Mouse (Mus musculus) heart, adult 2 months (tissue): ENCODE measurements around the gene Nav1. TPM values are rescaled to one million over a fixed set of nuclear protein-coding genes. Genes with fewer than 3 reads are reported as not detected.
A peak's percentile ranks its signal among the peaks of the same experiment; 100 is the strongest.

Experiments
- DNase-seq, 2 experiments: peaks; one replicate each; pipeline ENCODE4 v3.0.0; 2021
- H3K27ac ChIP-seq: fragments of 200-600 bp; 2 replicates; pipeline ENCODE4 v1.8.1; 2022
- H3K27me3 ChIP-seq: fragments of 200-500 bp; 2 replicates; pipeline ENCODE4 v1.6.1; 2012; ENCODE audit warnings: mild to moderate bottlenecking, low read length, inconsistent platforms, mixed read lengths; ENCODE audit not compliant: control insufficient read depth, insufficient read depth
- H3K36me3 ChIP-seq: fragments of 200-500 bp; 2 replicates; pipeline ENCODE4 v1.6.1; 2012; ENCODE audit warnings: low read length, inconsistent platforms; ENCODE audit not compliant: control insufficient read depth, insufficient read depth
- H3K4me1 ChIP-seq: fragments of 200-500 bp; 2 replicates; pipeline ENCODE4 v1.6.1; 2011; ENCODE audit warnings: low read length; ENCODE audit not compliant: control insufficient read depth, insufficient read depth
- H3K4me3 ChIP-seq: fragments of 200-600 bp; 2 replicates; pipeline ENCODE4 v1.8.1; 2022
- H3K79me2 ChIP-seq: fragments of 200-500 bp; replicated peaks from 2 replicates; pipeline ENCODE4 v1.6.1; 2012; ENCODE audit warnings: mild to moderate bottlenecking, inconsistent platforms, low read length, moderate library complexity, mixed read lengths; ENCODE audit not compliant: control insufficient read depth, insufficient read depth
- H3K9ac ChIP-seq: fragments of 200-500 bp; 2 replicates; pipeline ENCODE4 v1.6.1; 2012; ENCODE audit warnings: low read depth, mild to moderate bottlenecking, control low read depth, inconsistent platforms, low read length, mixed read lengths
- CTCF ChIP-seq: fragments of 200-600 bp; IDR thresholded peaks from 2 replicates; pipeline ENCODE4 v1.8.1; 2022; ENCODE audit warnings: antibody characterized with exemption, mild to moderate bottlenecking, moderate library complexity
- EP300 ChIP-seq: fragments of 200-500 bp; IDR thresholded peaks from 2 replicates; pipeline ENCODE4 v1.6.1; 2011; ENCODE audit warnings: low read depth, low read length, control low read depth; ENCODE audit not compliant: insufficient read depth
- POLR2A ChIP-seq: fragments of 200-500 bp; IDR thresholded peaks from 2 replicates; pipeline ENCODE4 v1.6.1; 2011; ENCODE audit warnings: mild to moderate bottlenecking, low read depth, low read length, control low read depth; ENCODE audit not compliant: insufficient read depth
- WGBS: fragments of 180-500 bp; shearing (Covaris S2); methylation state at CpG from one replicate; pipeline ENCODE4 v1.1.7; 2018; 5-methylcytosine and 5-hydroxymethylcytosine counted together
- intact Hi-C: fragments of 180-260 bp; cut with DNase I; formaldehyde crosslinking; loops from one replicate; pipeline ENCODE4 v1.15.1; 2025
- polyA plus RNA-seq: library from polyadenylated mRNA; depleted of rRNA; stranded (reverse); fragments of >200 nt; gene quantifications from 2 replicates; pipeline ENCODE4 v1.2.3, GENCODE M21; 2012
- total RNA-seq, 2 experiments: library from RNA; stranded (reverse); gene quantifications; 2 replicates each; pipeline ENCODE4 v1.2.3; 2021

The Nav1 gene
- total and polyA plus RNA-seq, 3 experiments, result 15.2 to 20.7 (median 19.1) TPM

GRCm38 (mm10) chr1:135532383-135532782 lies 74.7 kb downstream of the Nav1 start:
- H3K9ac ChIP-seq, result no peak overlapping the region

DNA sequence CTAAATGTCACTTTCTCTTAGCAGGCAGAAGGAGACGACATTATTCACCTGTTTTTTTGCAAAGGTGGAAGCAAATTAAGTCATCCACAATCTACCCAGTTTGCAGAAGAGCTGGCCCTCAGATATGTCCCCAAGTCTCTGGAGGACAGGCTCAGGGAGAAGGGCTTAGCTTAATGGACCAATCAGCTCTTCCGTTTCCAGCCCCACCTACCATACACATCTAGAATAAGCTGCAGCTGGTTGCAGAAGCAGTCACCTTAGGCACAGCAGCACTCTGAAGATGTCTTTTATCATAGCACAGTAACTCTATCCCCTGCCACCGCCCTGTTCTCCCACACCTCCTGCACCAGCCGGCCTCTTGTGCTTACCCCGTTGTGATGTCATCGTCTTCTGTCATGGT lies 75.1 kb downstream of the Nav1 start:
- Histone ChIP-seq H3K27me3 (no peaks in the 10 kb centered on the region), H3K79me2 (no peaks in the 10 kb centered on the region), H3K9ac (no peak overlapping the region), H3K27ac (peak overlapping the region; percentile 53), H3K4me1 (peaks cover 6% of the 10 kb centered on the region), H3K4me3 (no peak overlapping the region), H3K36me3 (no peaks in the 10 kb centered on the region)
- intact Hi-C loops, result no loop called here
- no peak for TF ChIP-seq EP300
- no peak for TF ChIP-seq POLR2A
- no peak for TF ChIP-seq CTCF
- WGBS, result 90% methylated on average over 6 of the region's 6 CpGs
- no peak for DNase-seq

More at GRCm38 (mm10) chr1:135532383-135532782, 74.7 kb downstream of the Nav1 start:
- no peak overlapping the region for H3K4me3 ChIP-seq
- no peaks in the 10 kb centered on the region for H3K27me3 ChIP-seq
- H3K27ac ChIP-seq, result no peak overlapping the region
- WGBS, result 93% methylated on average over 23 of the region's 23 CpGs
- no peak for TF ChIP-seq EP300
- TF ChIP-seq POLR2A, result no peak
- TF ChIP-seq CTCF, result no peak
- no peaks in the 10 kb centered on the region for H3K36me3 ChIP-seq
- intact Hi-C loops, result no loop called here
- no peak for DNase-seq
- H3K4me1 ChIP-seq, result peaks cover 6% of the 10 kb centered on the region
- H3K79me2 ChIP-seq, result no peaks in the 10 kb centered on the region

DNA sequence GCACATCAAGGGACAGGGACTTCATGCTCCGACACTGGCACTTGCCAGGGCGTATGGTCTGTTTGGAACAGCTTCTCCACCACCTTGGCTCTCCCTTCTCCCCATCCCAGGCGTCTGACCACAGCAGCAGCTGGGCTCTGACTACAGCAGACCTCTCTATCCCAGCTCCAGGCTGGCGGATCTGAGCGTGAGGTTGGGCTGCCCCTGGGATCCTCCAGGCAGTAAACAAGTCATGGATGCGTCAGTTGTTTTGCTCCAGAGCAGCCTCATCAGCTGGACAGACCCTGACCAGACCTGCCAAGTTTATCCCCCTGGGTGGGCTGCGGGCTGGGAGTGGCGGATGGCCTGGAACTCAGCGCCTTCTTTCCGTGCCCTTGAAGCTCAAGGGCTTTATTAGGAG lies 76.0 kb downstream of the Nav1 start:
- TF ChIP-seq EP300 (no peak), POLR2A (no peak), CTCF (no peak)

GRCm38 (mm10) chr1:135524518-135524860 lies 82.6 kb downstream of the Nav1 start:
- no peak for DNase-seq
- 20% methylated on average over 4 of the region's 4 CpGs for WGBS
- Histone ChIP-seq H3K36me3 (no peaks in the 10 kb centered on the region), H3K4me3 (no peak overlapping the region), H3K27ac (peak overlapping the region; percentile 55), H3K79me2 (no peaks in the 10 kb centered on the region; the same call in 1 of the 2 replicates), H3K9ac (no peak overlapping the region), H3K4me1 (peaks cover 10% of the 10 kb centered on the region), H3K27me3 (no peaks in the 10 kb centered on the region)
- intact Hi-C loops, result no loop called here
- TF ChIP-seq POLR2A (no peak), EP300 (0 out of 2 replicates have a peak, but pooled peaks have one; percentile 11), CTCF (no peak)

More for the DNA sequence above, 76.0 kb downstream of the Nav1 start:
- Histone ChIP-seq H3K4me1 (peaks cover 4% of the 10 kb centered on the region), H3K9ac (no peak overlapping the region), H3K36me3 (no peaks in the 10 kb centered on the region), H3K27me3 (no peaks in the 10 kb centered on the region), H3K27ac (peak overlapping the region; percentile 53), H3K79me2 (no peaks in the 10 kb centered on the region), H3K4me3 (no peak overlapping the region)
- intact Hi-C loops, result no loop called here
- DNase-seq, result peak; percentile 79 to 83
- WGBS, result 71% methylated on average over 10 of the region's 10 CpGs

DNA sequence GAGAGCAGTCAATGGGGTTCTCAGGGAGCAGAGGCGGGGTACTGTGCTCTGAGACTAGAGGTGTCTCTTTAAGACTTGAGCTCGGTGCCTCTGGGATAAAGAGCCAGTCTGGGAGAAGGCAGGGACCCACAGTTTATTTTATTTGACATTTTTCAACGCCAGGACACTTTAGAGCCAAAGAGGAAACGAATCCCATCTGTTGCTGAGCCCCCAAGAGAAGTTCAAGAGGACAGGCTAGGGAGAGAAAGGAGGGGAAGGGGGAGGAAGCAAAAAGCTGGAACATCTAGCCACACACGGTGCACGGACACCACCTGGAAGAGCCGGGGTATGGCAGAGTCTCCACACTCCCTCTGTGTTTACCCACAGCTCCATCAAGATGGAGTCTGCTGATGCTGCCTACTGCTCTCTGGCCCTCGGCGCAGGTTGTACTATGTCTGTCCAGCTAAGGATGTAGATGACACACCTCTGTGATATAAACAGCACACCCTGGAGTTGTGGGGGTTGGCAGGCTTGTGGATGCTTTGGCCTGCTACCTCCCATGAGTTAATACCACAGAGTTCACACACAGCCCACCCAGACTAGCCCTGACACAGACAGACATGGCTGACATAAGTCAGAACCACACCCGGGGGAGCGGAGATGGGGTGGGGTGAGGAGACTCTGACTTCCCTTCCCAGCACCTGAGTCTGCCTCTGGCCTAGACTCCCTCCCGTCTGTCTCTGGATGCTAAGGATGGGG lies 83.1 kb downstream of the Nav1 start:
- Histone ChIP-seq H3K9ac (no peak overlapping the region), H3K36me3 (no peaks in the 10 kb centered on the region), H3K79me2 (no peaks in the 10 kb centered on the region; the same call in 1 of the 2 replicates), H3K27me3 (no peaks in the 10 kb centered on the region), H3K4me3 (no peak overlapping the region), H3K4me1 (peaks cover 10% of the 10 kb centered on the region), H3K27ac (peak overlapping the region; percentile 55)
- WGBS, result 44% methylated on average over 12 of the region's 12 CpGs
- no peak for TF ChIP-seq CTCF
- no peak for TF ChIP-seq EP300
- no peak for TF ChIP-seq POLR2A
- intact Hi-C loops, result no loop called here
- no peak for DNase-seq

DNA sequence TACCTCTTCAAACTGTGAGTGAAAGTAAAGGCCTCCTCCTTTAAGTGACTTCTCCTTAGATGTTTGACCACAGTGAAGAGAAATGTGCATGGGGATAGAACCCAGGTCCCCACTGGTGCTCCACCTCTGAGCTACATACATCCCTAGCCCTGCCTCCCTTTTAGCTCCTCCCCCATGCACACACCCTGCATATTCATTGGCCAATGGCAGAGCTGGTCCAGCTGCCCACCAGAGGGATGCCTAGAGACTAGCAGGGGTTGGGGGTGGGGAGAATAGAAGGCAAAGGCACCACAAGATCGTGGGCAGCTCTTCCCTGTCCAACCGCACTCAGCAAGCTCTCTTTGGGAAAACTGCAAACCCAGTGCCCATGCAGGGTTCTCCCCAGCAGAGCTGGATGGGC lies 83.8 kb downstream of the Nav1 start:
- Histone ChIP-seq H3K79me2 (no peaks in the 10 kb centered on the region; the same call in 1 of the 2 replicates), H3K27ac (peak overlapping the region; percentile 40), H3K4me1 (peaks cover 10% of the 10 kb centered on the region), H3K4me3 (no peak overlapping the region), H3K27me3 (no peaks in the 10 kb centered on the region), H3K9ac (no peak overlapping the region), H3K36me3 (no peaks in the 10 kb centered on the region)
- DNase-seq, result no peak
- 78% methylated on average over 2 of the region's 2 CpGs for WGBS
- intact Hi-C loops, result no loop called here
- TF ChIP-seq CTCF, result no peak
- TF ChIP-seq EP300, result no peak
- TF ChIP-seq POLR2A, result no peak
